Mouse (Mus musculus) myocyte (in vitro differentiated cells): Measurements from ENCODE around the gene Tmem232. TPM values are rescaled to one million over a fixed set of nuclear protein-coding genes. Genes with fewer than 3 reads are reported as not detected.
A peak's percentile ranks its signal among the peaks of the same experiment; 100 is the strongest.

Source experiments
- H3K27me3 ChIP-seq: one replicate; pipeline ENCODE4 v1.6.1; 2011; ENCODE audit not compliant: control insufficient read depth, insufficient read depth, insufficient read length
- H3K36me3 ChIP-seq: one replicate; pipeline ENCODE4 v1.6.1; 2011; ENCODE audit not compliant: control insufficient read depth, insufficient read depth
- H3K4me2 ChIP-seq: one replicate; pipeline ENCODE4 v1.6.1; 2011; ENCODE audit warnings: low read depth, control low read depth
- H3K4me3 ChIP-seq: one replicate; pipeline ENCODE4 v1.5.1; 2011; ENCODE audit warnings: mild to moderate bottlenecking, control low read depth, moderate library complexity
- H3K79me2 ChIP-seq: one replicate; pipeline ENCODE4 v1.6.1; 2011; ENCODE audit not compliant: control insufficient read depth, insufficient read depth
- H3ac ChIP-seq: one replicate; pipeline ENCODE4 v1.6.1; 2011; ENCODE audit not compliant: control insufficient read depth, insufficient read length
- CEBPB ChIP-seq: IDR thresholded peaks from 2 replicates; pipeline ENCODE4 v1.6.1; 2011; ENCODE audit warnings: mild to moderate bottlenecking, moderate library complexity; ENCODE audit not compliant: poor library complexity, insufficient read depth, severe bottlenecking
- E2F4 ChIP-seq: IDR thresholded peaks from one replicate; pipeline ENCODE4 v1.6.1; 2011; ENCODE audit warnings: mild to moderate bottlenecking, control low read depth, moderate library complexity; ENCODE audit not compliant: insufficient read depth
- MAX ChIP-seq: IDR thresholded peaks from one replicate; pipeline ENCODE4 v1.6.1; 2011; ENCODE audit warnings: low read depth, mild to moderate bottlenecking, control low read depth
- MYOD1 ChIP-seq, 3 experiments: IDR thresholded peaks; one replicate each; pipeline ENCODE4 v1.6.1; 2011; ENCODE audit warnings: control low read depth in 2 of 3, low read depth in 2 of 3, mild to moderate bottlenecking in 2 of 3, moderate library complexity in 1 of 3; ENCODE audit not compliant: insufficient read length in 2 of 3, control insufficient read depth in 1 of 3
- MYOG ChIP-seq, 3 experiments: IDR thresholded peaks; one replicate each; pipeline ENCODE4 v1.6.1; 2011; ENCODE audit warnings: control low read depth in 2 of 3, low read depth in 2 of 3, mild to moderate bottlenecking in 2 of 3; ENCODE audit not compliant: insufficient read length in 2 of 3, control insufficient read depth in 1 of 3, insufficient read depth in 1 of 3
- POLR2A ChIP-seq: IDR thresholded peaks from one replicate; pipeline ENCODE4 v1.6.1; 2011; ENCODE audit warnings: low read depth, mild to moderate bottlenecking, control low read depth, moderate library complexity; ENCODE audit not compliant: insufficient read length
- POLR2AphosphoS2 ChIP-seq: IDR thresholded peaks from one replicate; pipeline ENCODE4 v1.6.1; 2011; ENCODE audit warnings: low read depth, control low read depth; ENCODE audit not compliant: insufficient read length
- REST ChIP-seq: IDR thresholded peaks from one replicate; pipeline ENCODE4 v1.6.1; 2011; ENCODE audit warnings: mild to moderate bottlenecking, control low read depth, moderate library complexity; ENCODE audit not compliant: insufficient read depth, insufficient read length
- SRF ChIP-seq: IDR thresholded peaks from one replicate; pipeline ENCODE4 v1.6.1; 2011; ENCODE audit warnings: low read depth; ENCODE audit not compliant: control insufficient read depth, insufficient read length
- TCF12 ChIP-seq: IDR thresholded peaks from one replicate; pipeline ENCODE4 v1.6.1; 2011; ENCODE audit warnings: mild to moderate bottlenecking, control low read depth; ENCODE audit not compliant: poor library complexity, insufficient read depth, severe bottlenecking
- TCF3 ChIP-seq: IDR thresholded peaks from one replicate; pipeline ENCODE4 v1.6.1; 2011; ENCODE audit warnings: low read depth, control low read depth; ENCODE audit not compliant: insufficient read length
- USF1 ChIP-seq: IDR thresholded peaks from one replicate; pipeline ENCODE4 v1.6.1; 2011; ENCODE audit warnings: low read depth, mild to moderate bottlenecking, control low read depth, moderate library complexity
- polyA plus RNA-seq: library from polyadenylated mRNA; unstranded; fragments of >200 nt; fragmentation: generic; extraction: Trizol; gene quantifications from one replicate; pipeline ENCODE4 v1.2.1, GENCODE M21; 2012; ENCODE audit warnings: missing spikeins

The Tmem232 gene
- polyA plus RNA-seq, 1 experiment = not detected

- H3ac ChIP-seq = no peak overlapping the region
- H3K36me3 ChIP-seq = peaks cover 10% of the 10 kb centered on the region
- no peak overlapping the region for H3K4me2 ChIP-seq
- no peaks in the 10 kb centered on the region for H3K79me2 ChIP-seq
- TF ChIP-seq SRF (no peak), MYOG (IDR thresholded peaks at IDR 0.05; ENCODE audit: control insufficient read depth in 1 of 3, insufficient read depth in 1 of 3, insufficient read length in 2 of 3, low read depth in 2 of 3) (no peak), TCF12 (no peak), REST (no peak), USF1 (no peak), TCF3 (no peak), POLR2AphosphoS2 (peak; percentile 46), MAX (no peak), E2F4 (no peak)
- no peaks in the 10 kb centered on the region for H3K27me3 ChIP-seq
- no peak overlapping the region for H3K4me3 ChIP-seq
Measured at GRCm38 (mm10) chr17:65574850-65575249, 34.3 kb upstream of the Tmem232 start.

GRCm38 (mm10) chr17:65571866-65572265, 31.3 kb upstream of the Tmem232 start:
- Histone ChIP-seq H3K79me2 (no peaks in the 10 kb centered on the region), H3K4me2 (no peak overlapping the region), H3K36me3 (no peaks in the 10 kb centered on the region), H3K27me3 (no peaks in the 10 kb centered on the region), H3ac (no peak overlapping the region), H3K4me3 (no peak overlapping the region)
- TF ChIP-seq MYOG (IDR thresholded peaks at IDR 0.05; ENCODE audit: control insufficient read depth in 1 of 3, insufficient read depth in 1 of 3, insufficient read length in 2 of 3, low read depth in 2 of 3) = peak in 2 of 3 experiments; percentile 58 to 73
- TF ChIP-seq MYOD1 (IDR thresholded peaks at IDR 0.05; ENCODE audit: control insufficient read depth in 1 of 3, insufficient read length in 2 of 3, low read depth in 2 of 3) = peak in 2 of 3 experiments; percentile 22 to 61
- no peak for TF ChIP-seq MAX

GRCm38 (mm10) chr17:65571466-65571865, 30.9 kb upstream of the Tmem232 start:
- Histone ChIP-seq H3K27me3 (no peaks in the 10 kb centered on the region), H3K36me3 (no peaks in the 10 kb centered on the region), H3K4me2 (no peak overlapping the region), H3ac (no peak overlapping the region), H3K4me3 (no peak overlapping the region), H3K79me2 (no peaks in the 10 kb centered on the region)
- TF ChIP-seq MYOG (IDR thresholded peaks at IDR 0.05; ENCODE audit: control insufficient read depth in 1 of 3, insufficient read depth in 1 of 3, insufficient read length in 2 of 3, low read depth in 2 of 3) (no peak), TCF12 (no peak), MYOD1 (IDR thresholded peaks at IDR 0.05; ENCODE audit: control insufficient read depth in 1 of 3, insufficient read length in 2 of 3, low read depth in 2 of 3) (no peak), CEBPB (no peak), POLR2AphosphoS2 (no peak), E2F4 (no peak), MAX (no peak), REST (no peak), TCF3 (no peak), POLR2A (no peak), USF1 (no peak), SRF (no peak)

GRCm38 (mm10) chr17:65564189-65564588, 23.6 kb upstream of the Tmem232 start:
- no peak overlapping the region for H3K4me3 ChIP-seq
- H3K36me3 ChIP-seq = no peaks in the 10 kb centered on the region
- no peaks in the 10 kb centered on the region for H3K27me3 ChIP-seq
- no peak overlapping the region for H3K4me2 ChIP-seq
- H3ac ChIP-seq = no peak overlapping the region
- no peaks in the 10 kb centered on the region for H3K79me2 ChIP-seq
- TF ChIP-seq POLR2AphosphoS2 (no peak), CEBPB (no peak), USF1 (no peak), MYOG (IDR thresholded peaks at IDR 0.05; ENCODE audit: control insufficient read depth in 1 of 3, insufficient read depth in 1 of 3, insufficient read length in 2 of 3, low read depth in 2 of 3) (no peak), E2F4 (no peak), TCF3 (no peak), MAX (no peak), POLR2A (no peak), TCF12 (no peak), SRF (no peak), MYOD1 (IDR thresholded peaks at IDR 0.05; ENCODE audit: control insufficient read depth in 1 of 3, insufficient read length in 2 of 3, low read depth in 2 of 3) (no peak), REST (no peak)

- H3K4me3 ChIP-seq = no peak overlapping the region
- H3ac ChIP-seq = no peak overlapping the region
- TF ChIP-seq POLR2A = no peak
- TF ChIP-seq POLR2AphosphoS2 = no peak
- no peak for TF ChIP-seq TCF3
- TF ChIP-seq MYOG (IDR thresholded peaks at IDR 0.05; ENCODE audit: control insufficient read depth in 1 of 3, insufficient read depth in 1 of 3, insufficient read length in 2 of 3, low read depth in 2 of 3) = no peak
- no peak for TF ChIP-seq MAX
- TF ChIP-seq MYOD1 (IDR thresholded peaks at IDR 0.05; ENCODE audit: control insufficient read depth in 1 of 3, insufficient read length in 2 of 3, low read depth in 2 of 3) = no peak
- no peak for TF ChIP-seq REST
- no peak for TF ChIP-seq TCF12
- no peak for TF ChIP-seq CEBPB
- no peak for TF ChIP-seq USF1
- TF ChIP-seq SRF = no peak
- TF ChIP-seq E2F4 = no peak
- peak overlapping the region; percentile 57 for H3K4me2 ChIP-seq
- H3K36me3 ChIP-seq = no peaks in the 10 kb centered on the region
- no peaks in the 10 kb centered on the region for H3K27me3 ChIP-seq
- no peaks in the 10 kb centered on the region for H3K79me2 ChIP-seq
Measured at GRCm38 (mm10) chr17:65563345-65563744, 22.8 kb upstream of the Tmem232 start.
